Mouse (Mus musculus) gastrocnemius, adult 2 months (tissue): ENCODE data around the gene Adamts18. TPM values are rescaled to one million over a fixed set of nuclear protein-coding genes. Genes with fewer than 3 reads are reported as not detected.
"Not testable (repeated sequence)": the region's sequence is repeated elsewhere in the genome, so short reads cannot be mapped to it uniquely, and the experiment has no call there.

Experiments used
- DNase-seq: peaks from one replicate; pipeline ENCODE4 v3.0.0; 2022
- H3K27ac ChIP-seq: fragments of 200-600 bp; 2 replicates; pipeline ENCODE4 v1.8.1; 2022; ENCODE audit warnings: mild to moderate bottlenecking
- H3K4me3 ChIP-seq: fragments of 200-600 bp; 2 replicates; pipeline ENCODE4 v1.8.1; 2022; ENCODE audit warnings: mild to moderate bottlenecking, moderate library complexity
- CTCF ChIP-seq: fragments of 200-600 bp; IDR thresholded peaks from 2 replicates; pipeline ENCODE4 v1.8.1; 2022; ENCODE audit warnings: antibody characterized with exemption, mild to moderate bottlenecking, moderate library complexity
- intact Hi-C: fragments of 180-260 bp; cut with DNase I; formaldehyde crosslinking; loops from one replicate; pipeline ENCODE4 v1.15.1; 2025
- total RNA-seq, 2 experiments: library from RNA; stranded (reverse); gene quantifications; 2 replicates each; pipeline ENCODE4 v1.2.3; 2021

Adamts18 gene
- total RNA-seq, 2 experiments from 2014 or later, result 0.03 to 0.15 TPM

DNA sequence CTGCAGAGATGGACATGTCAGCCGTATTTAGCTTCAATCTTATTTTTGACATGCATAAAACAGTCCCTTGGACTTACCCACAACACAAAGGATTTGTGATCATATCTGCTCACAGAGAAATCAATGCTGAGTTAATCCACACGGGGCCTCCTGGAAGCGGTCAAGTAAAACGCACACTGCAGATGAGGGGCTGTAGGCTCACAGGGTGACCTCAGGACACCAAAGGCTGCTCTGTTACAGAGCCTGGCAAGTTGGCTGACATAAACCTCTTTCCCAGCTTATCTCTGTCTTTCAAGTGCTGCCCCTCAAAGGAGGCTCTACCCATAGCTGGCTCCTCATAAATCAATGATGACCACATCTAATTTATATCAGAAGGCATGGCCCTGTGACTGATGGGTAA, 14.9 kb downstream of the Adamts18 start:
- Histone ChIP-seq H3K27ac (no peak overlapping the region), H3K4me3 (no peak overlapping the region)
- intact Hi-C loops, result no loop called here
- no peak for TF ChIP-seq CTCF
- no peak for DNase-seq

GRCm38 (mm10) chr8:113827270-113827669, 21.3 kb downstream of the Adamts18 start:
- TF ChIP-seq CTCF, result no peak
- H3K27ac ChIP-seq, result no peak overlapping the region
- intact Hi-C loops, result no loop called here

DNA sequence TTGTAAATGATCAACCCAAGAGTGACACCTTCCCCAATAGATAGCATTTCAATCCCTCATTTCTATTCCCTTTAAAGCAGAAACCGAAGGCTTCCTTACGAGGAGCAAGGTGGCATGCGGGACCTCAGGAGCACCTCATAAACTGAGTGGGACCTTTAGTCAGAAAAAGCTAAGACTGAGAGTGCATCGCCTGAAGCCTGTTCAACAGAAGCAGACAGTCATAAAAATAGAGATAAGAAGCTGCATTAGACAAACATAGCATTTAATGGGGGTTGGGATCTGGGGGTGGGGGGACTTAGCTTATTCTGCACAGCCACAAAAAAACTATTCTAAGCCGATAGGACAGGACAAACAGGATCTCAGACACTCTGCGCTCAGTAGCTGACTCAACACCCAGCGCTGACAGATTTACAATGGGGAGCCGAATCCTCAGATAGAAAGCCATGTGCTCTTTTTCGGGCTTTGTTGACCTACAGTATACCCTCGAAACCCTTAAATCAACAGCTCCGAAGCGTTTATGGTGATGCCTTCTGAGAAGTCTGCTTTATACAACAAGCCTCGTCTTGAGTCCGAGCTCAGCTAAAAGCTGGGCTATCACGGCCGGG, 27.5 kb downstream of the Adamts18 start:
- Histone ChIP-seq H3K4me3 (no peak overlapping the region), H3K27ac (no peak overlapping the region)
- intact Hi-C loops, result no loop called here
- no peak for DNase-seq
- TF ChIP-seq CTCF, result no peak

More at GRCm38 (mm10) chr8:113827270-113827669, 21.3 kb downstream of the Adamts18 start:
- DNase-seq, result no peak
- no peak overlapping the region for H3K4me3 ChIP-seq

GRCm38 (mm10) chr8:113813966-113814365, 34.6 kb downstream of the Adamts18 start:
- H3K27ac ChIP-seq, result no peak overlapping the region
- intact Hi-C loops, result no loop called here
- no peak for DNase-seq
- H3K4me3 ChIP-seq, result no peak overlapping the region
- TF ChIP-seq CTCF, result no peak

DNA sequence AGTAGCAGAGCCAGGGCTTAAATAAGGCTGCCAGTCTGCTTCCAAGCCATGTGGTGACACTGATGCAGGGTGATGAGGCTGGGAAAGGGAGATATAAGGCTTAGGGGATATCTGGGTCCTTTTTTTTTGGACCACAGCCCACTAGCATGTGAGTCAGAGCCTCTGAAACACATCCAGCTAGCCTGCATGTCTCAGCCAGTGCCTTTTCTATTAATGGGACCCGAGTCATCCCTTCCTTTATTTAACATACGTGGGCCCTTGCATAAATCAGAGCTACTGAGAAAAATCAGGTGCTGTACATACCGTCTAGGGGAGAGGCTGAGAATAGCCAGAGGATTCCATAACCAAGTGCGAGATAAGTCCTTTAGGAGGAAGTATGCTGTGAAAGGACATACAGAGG, 37.0 kb downstream of the Adamts18 start:
- no peak for DNase-seq
- TF ChIP-seq CTCF, result no peak
- intact Hi-C loops, result no loop called here
- Histone ChIP-seq H3K4me3 (no peak overlapping the region), H3K27ac (no peak overlapping the region)

DNA sequence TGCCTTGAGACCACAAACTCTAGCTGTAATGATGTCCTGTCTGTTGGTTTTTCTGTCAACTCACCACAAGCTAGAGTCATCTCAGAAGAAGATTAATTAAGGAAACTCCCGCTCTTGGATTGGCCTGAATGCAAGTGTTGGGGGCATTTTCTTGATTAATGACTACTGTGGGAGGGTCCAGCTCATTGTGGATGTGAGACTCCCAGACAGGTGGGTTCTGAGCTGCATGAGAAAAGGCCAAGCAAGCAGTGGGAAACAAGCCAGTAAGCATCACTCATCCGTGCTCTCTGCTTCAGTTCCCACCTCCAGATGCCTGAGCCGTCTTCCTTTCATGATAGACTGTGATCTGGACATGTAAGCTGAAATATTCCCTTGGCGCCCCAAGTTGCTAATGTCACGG, 38.6 kb downstream of the Adamts18 start:
- DNase-seq, result no peak
- intact Hi-C loops, result no loop called here
- no peak overlapping the region for H3K4me3 ChIP-seq
- TF ChIP-seq CTCF, result no peak
- H3K27ac ChIP-seq, result no peak overlapping the region

- intact Hi-C loops, result no loop called here
- Histone ChIP-seq H3K27ac (no peak overlapping the region), H3K4me3 (no peak overlapping the region)
- no peak for DNase-seq
- TF ChIP-seq CTCF, result no peak
Measured at GRCm38 (mm10) chr8:113803830-113804611, 44.5 kb downstream of the Adamts18 start.

DNA sequence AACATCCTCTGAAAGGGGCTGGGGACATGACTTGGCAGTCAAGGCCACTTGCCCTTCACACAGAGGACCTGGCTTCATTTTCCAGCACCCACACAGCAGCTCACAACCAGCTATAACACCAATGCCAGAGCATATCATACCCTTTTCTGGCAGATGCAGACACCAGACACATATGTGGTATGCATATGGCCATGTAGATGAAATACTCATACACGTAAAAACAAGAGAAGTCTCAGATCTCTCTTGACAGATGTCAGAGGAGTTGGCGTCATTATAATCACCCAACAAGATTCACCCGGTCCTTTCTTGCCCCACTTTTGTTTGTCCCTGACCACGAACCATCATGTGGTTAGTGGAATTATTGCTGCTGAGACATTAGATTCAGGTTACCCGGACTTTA, 47.0 kb downstream of the Adamts18 start:
- no peak overlapping the region for H3K27ac ChIP-seq
- no peak for TF ChIP-seq CTCF
- intact Hi-C loops, result no loop called here
- DNase-seq, result no peak
- no peak overlapping the region for H3K4me3 ChIP-seq

GRCm38 (mm10) chr8:113800556-113800955, 48.0 kb downstream of the Adamts18 start:
- H3K27ac ChIP-seq, H3K4me3 ChIP-seq, DNase-seq, intact Hi-C loops: not testable (repeated sequence)

GRCm38 (mm10) chr8:113799550-113799949, 49.0 kb downstream of the Adamts18 start:
- TF ChIP-seq CTCF, result no peak; the same call in 1 of the 2 replicates
- no peak overlapping the region for H3K27ac ChIP-seq
- DNase-seq, result no peak
- intact Hi-C loops, result no loop called here
- H3K4me3 ChIP-seq, result no peak overlapping the region

- H3K4me3 ChIP-seq, result no peak overlapping the region
- H3K27ac ChIP-seq, result no peak overlapping the region
- DNase-seq, result no peak
- intact Hi-C loops, result no loop called here
- TF ChIP-seq CTCF, result no peak
Measured at GRCm38 (mm10) chr8:113791856-113792255, 56.7 kb downstream of the Adamts18 start.

- no peak for TF ChIP-seq CTCF
- intact Hi-C loops, result no loop called here
- H3K4me3 ChIP-seq, result no peak overlapping the region
- no peak for DNase-seq
- no peak overlapping the region for H3K27ac ChIP-seq
Measured at GRCm38 (mm10) chr8:113791061-113791460, 57.5 kb downstream of the Adamts18 start.

DNA sequence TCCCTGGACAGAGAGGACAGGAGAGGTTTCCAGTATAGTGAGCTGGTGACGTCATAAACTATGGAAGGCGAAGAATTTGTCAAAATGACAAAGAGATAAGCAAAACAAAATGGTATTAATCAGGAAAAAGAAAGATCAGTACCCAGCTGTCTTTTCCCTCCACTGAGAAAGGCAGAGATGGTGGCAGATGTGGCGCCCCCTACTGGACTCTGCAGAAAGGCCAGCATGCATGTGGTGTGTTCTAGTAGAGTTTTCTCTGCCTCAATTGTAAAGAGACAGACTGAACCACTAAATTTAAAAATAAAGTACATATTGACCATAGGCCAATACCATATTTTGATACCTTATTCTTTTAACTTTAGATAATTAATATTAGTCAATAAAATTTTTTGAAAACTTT, 64.8 kb downstream of the Adamts18 start:
- no peak overlapping the region for H3K4me3 ChIP-seq
- DNase-seq, result no peak
- peak; percentile 50 for TF ChIP-seq CTCF
- intact Hi-C loops, result no loop called here
- H3K27ac ChIP-seq, result no peak overlapping the region

DNA sequence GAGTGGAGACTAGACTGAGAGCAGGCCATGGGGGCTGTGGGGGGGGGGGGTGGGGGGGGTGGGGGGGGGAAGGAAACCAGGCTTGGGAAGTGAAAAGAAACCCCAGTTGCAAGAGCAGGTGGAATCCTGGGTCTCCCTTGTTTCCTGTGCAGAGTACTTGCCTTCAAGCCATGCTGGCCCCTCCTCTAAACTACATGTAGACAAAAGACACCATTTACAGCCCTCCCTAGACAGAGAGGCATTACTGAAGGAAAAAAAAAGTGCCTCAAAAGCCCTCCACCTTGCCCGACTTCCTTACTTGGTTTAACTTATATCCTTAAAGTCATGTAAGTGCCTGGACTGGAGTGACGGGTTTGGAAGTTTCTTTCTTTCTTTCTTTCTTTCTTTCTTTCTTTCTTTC, 67.0 kb downstream of the Adamts18 start:
- intact Hi-C loops, result no loop called here
- TF ChIP-seq CTCF, result no peak

More for the DNA sequence above, 67.0 kb downstream of the Adamts18 start:
- no peak for DNase-seq
- Histone ChIP-seq H3K27ac (no peak overlapping the region), H3K4me3 (no peak overlapping the region)
